Mouse (Mus musculus): Measurements from ENCODE around the gene Tulp4.
"Not testable (repeated sequence)": the region's sequence is repeated elsewhere in the genome, so short reads cannot be mapped to it uniquely, and the experiment has no call there.

Gene Tulp4

GRCm38 (mm10) chr17:6195390-6195789 lies 89.2 kb downstream of the Tulp4 start:
- DNase-seq: no peak

GRCm38 (mm10) chr17:6197491-6197890 lies 91.3 kb downstream of the Tulp4 start:
- DNase-seq: no peak

DNA sequence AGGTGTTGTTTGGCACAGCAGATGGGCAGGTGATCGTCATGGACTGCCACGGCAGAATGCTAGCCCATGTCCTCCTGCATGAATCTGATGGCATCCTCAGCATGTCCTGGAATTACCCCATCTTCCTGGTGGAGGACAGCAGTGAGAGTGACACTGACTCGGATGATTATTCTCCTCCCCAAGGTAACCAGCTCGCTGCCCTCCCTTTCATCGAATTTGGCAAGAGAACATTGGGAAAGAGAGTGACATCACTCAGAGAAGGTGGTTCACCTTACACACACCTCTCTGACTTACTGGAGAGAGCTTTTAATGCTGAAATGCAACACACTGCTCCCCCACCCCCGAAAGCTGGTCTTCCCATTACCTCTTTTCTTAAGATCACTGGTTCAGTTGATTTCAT lies 92.4 kb downstream of the Tulp4 start:
- DNase-seq: no peak

- no peak for DNase-seq
Measured at GRCm38 (mm10) chr17:6199166-6199565, 92.9 kb downstream of the Tulp4 start.

DNA sequence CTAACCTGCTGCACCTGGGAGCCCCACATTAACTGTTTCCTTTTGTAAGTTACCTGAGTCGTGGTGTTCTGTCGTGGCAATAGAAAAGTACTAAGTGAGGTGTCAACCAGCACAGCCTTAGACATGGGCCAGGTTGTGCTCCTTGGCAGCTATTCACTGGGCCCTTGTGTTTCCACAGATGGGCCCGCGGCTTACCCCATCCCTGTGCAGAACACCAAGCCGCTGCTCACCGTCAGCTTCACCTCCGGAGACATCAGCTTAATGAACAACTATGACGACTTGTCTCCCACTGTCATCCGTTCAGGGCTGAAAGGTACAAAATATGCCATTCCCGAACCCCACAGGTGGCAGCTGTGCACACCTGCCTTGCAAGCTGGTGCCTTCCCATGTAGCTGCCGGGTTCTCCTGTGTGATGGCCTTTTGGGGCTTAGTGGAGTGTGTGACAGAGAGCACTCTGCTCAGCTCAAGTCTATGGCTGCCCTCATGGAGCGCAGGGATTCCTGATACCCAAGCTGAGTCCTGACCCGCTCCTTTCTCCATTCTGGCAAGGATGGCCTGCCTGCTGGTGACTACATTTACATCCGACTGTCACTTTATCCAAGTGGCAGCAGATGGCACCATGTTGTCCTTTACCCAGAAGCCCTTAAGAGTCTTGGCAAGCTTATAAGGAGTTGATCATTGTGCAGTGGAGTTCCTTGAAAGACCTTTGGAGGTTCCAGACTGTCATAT lies 95.4 kb downstream of the Tulp4 start:
- no peak for DNase-seq

DNA sequence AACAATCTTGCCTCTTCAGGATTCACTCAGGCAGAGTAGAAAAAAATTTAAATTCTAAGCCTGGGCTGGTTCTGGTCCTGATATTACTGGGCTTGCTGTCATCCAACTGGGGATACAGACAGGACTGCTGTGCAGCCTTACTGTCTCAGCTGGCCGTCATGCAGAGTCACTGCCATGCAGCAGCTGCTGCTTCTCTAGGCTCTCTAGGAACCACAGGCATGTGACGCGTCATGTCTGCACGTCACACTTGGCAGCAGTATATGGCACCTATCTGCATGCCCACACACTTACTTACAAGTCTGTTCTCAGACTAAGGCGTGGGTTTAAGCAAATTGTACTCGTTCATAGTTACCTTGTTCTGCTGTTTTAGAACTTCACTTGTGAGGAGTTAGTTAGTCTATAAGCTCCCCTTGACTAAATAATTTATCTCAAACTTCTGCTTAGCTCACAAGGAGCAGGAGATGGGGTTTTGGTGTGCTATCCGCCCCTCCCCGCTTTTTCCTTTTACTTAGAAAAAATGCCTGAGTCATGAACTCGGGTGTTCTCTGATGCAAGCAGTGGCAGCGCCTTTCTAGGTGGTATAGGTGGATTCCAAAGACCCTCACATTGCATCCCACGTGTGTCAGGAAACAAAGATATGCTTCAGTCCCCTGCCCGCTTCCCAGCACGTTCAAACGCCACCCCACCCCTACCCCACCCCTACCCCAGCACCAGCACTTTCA lies 96.3 kb downstream of the Tulp4 start:
- DNase-seq: no peak

DNA sequence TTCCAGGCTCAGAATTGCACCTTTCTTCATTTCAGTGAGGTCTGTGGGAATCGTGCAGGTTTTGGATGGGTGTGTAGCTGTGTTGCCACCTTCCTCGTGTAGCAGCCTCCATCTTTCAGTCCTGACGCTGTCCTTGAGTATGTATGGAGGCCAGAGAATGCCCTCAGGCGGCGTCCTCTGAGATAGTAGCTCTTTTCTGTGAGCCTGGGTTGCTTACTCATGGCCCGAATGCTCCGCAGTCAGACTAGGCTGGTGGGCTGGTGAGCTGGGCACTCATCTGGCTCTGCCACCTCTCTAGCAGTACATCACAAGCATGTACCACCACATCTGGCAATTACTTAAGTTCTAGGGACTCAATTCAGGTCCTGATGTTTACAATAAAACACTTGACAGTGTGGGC lies 96.9 kb downstream of the Tulp4 start:
- no peak for DNase-seq

DNA sequence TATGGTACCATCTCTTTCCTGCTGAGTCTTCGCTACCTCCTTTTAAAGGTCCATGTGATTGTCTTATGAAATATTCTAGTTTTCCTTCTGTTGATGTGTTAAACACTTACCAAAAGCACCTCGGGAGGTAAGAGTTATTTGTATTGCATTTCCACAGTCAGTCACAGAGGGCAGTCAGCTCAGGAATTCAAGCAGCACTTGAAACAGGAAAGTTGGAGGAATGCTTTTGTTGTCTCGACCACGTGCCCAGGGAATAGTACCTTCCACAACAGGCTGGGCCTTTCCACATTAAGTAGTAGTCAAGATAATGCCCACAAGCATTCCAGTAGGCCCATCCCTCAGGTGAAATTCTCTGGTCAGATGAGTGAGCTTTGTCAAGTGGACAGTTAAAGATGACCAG lies 97.6 kb downstream of the Tulp4 start:
- no peak for DNase-seq

GRCm38 (mm10) chr17:6211721-6212120 lies 105.5 kb downstream of the Tulp4 start:
- no peak for DNase-seq

GRCm38 (mm10) chr17:6215640-6216039 lies 109.4 kb downstream of the Tulp4 start:
- no peak for DNase-seq

GRCm38 (mm10) chr17:6216514-6216913 lies 110.3 kb downstream of the Tulp4 start:
- no peak for DNase-seq

GRCm38 (mm10) chr17:6232633-6233032 lies 126.4 kb downstream of the Tulp4 start:
- not testable (repeated sequence) for DNase-seq

DNA sequence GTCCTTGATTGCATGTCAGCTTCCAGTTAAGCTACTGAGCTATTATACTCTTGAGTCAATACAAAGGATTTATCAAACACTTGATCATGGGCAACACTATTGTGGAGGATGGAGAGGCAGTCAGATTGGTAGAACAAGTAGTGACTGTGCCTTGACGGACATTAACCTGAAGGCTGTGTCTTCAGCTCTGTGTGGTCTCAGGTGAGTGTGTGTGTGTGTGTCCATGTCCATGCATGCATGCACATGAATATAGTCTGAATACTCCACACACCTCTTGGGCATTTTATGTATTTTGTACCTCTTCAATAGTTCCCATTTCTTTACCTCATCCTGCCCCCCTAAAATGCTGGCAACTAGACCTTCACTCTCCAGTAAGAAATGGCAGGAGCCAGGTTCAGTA lies 145.1 kb downstream of the Tulp4 start:
- DNase-seq: not testable (repeated sequence)

DNA sequence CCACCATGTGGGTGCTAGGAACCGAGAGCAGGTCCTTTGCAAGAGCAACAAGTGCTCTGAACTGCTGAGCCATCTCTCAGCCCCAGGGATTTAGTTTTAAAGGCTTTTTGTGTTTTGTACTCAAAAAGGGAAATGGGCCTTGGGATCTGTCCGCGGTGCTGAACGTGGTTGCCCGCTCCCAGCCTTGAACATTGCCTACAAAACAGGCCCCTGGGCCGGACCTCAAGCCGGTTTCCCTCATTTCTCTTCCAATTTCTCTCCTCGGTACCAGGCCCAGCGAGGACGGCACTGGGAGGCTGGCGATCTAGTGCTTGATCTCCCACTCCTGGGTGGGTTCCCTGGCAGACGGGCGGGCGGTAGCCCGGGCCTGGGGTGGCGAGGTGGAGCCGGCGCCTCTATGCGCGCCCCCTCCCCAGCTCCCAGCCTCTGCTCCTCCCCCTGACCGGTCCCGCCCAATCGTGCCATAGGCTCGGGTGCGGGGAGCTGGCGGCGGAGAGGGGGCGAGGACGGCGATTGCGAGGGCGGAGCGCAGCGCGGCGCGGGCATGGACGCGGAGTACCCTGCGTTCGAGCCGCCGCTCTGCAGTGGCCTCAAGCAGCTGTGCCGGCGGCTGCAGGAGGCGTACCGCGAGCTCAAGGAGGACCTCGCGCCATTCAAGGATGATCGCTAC lies 150.3 kb downstream of the Tulp4 start, which contains the start of gene Tmem181a:
Tmem181a (plus strand) TSS at position 461 of the 670 bp plus-strand sequence.
- not testable (repeated sequence) for DNase-seq

GRCm38 (mm10) chr17:6257070-6257456 lies 150.8 kb downstream of the Tulp4 start:
- DNase-seq: not testable (repeated sequence)

- peak; percentile 45 for DNase-seq
Measured at GRCm38 (mm10) chr17:6269876-6270831, 163.9 kb downstream of the Tulp4 start.

- peak; percentile 39 for DNase-seq
Measured at GRCm38 (mm10) chr17:6270840-6271239, 164.6 kb downstream of the Tulp4 start.

DNA sequence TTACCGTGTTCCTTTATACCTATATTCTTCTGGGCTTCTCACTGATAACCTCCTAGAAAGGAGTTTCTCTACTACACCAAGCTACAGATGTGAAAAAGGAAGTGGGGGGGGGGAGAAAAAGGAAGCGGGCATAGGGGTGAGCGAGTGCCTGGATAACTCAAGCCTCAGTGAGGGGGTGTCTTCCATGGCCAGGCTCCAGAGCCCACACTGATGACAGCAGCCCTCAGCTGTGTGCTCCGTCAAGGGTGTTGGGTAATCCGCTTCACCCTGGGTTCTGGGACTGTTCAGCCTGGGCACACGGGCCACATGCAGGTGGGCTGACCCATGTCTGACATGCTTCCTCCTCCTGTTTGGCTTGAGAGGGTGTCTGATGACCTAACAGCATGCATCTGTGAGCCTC lies 165.7 kb downstream of the Tulp4 start:
- not testable (repeated sequence) for DNase-seq

DNA sequence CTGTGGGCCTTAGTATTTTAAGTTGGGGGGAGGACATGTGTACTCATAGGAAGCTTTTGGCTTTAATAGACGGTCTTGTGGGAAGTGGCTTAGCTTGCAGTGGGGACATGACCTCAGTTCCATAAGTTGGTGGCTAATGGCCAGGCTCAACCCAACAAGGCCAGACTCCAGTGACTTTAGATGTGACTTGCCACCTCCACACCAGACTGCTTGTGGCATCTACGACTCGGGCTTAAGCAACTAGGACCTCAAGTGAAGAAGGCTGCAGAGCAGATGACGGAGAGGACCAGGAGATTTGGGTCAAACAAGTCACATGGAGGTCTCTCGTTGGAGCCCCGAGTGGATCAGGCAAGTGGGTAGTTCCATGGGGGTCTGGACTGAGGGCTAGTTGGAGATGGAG lies 168.5 kb downstream of the Tulp4 start:
- DNase-seq: not testable (repeated sequence)

GRCm38 (mm10) chr17:6279205-6279604 lies 173.0 kb downstream of the Tulp4 start:
- not testable (repeated sequence) for DNase-seq

GRCm38 (mm10) chr17:6279772-6280171 lies 173.5 kb downstream of the Tulp4 start:
- not testable (repeated sequence) for DNase-seq

DNA sequence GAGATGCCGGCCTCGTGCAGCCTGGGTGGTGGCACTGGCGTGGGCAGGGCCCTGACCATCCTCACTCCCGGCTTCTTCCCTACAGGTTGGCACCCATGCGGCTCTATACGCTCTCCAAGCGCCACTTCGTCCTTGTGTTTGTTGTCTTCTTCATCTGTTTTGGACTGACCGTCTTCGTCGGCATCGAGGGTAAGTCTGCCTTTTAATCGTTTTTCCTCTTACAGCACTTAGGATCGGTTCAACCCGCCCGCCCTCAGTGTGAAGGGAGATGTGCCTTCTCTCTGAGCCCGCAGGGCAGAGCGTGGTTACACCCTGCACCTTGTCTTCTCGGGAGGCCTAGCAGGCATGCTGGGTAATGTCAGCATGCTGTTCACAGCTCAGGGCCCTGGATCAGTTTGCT lies 174.3 kb downstream of the Tulp4 start:
- not testable (repeated sequence) for DNase-seq

Data from embryo, embryonic 11 days (tissue).